Mouse (Mus musculus): Measurements from ENCODE around the gene Sqstm1. TPM values are rescaled to one million over a fixed set of nuclear protein-coding genes. Genes with fewer than 3 reads are reported as not detected.
"Not testable (repeated sequence)": the region's sequence is repeated elsewhere in the genome, so short reads cannot be mapped to it uniquely, and the experiment has no call there.

Sqstm1 gene
- polyA plus RNA-seq, 1 experiment from 2014 or later: 131 TPM

- Histone ChIP-seq H3K4me1 (peaks cover 9% of the 10 kb centered on the region), H3K27ac (replicated peaks) (no peak overlapping the region), H3K4me3 (no peak overlapping the region), H3K27me3 (replicated peaks; ENCODE audit: low read depth, poor library complexity, severe bottlenecking) (no peaks in the 10 kb centered on the region), H3K9me3 (no peaks in the 10 kb centered on the region), H3K36me3 (replicated peaks) (peaks cover 21% of the 10 kb centered on the region)
- no peak for DNase-seq (ENCODE audit: low spot score)
- 81% methylated on average over 6 of the region's 6 CpGs for WGBS
These were observed 33.5 kb downstream of the Sqstm1 start for GRCm38 (mm10) chr11:50177111-50177510.

- H3K4me3 ChIP-seq: no peak overlapping the region
- DNase-seq (ENCODE audit: low spot score): no peak
- H3K4me1 ChIP-seq: peaks cover 9% of the 10 kb centered on the region
- H3K36me3 ChIP-seq (replicated peaks): peaks cover 28% of the 10 kb centered on the region
- 88% methylated on average over 3 of the region's 3 CpGs for WGBS
- H3K9me3 ChIP-seq: no peaks in the 10 kb centered on the region
- H3K27ac ChIP-seq (replicated peaks): no peak overlapping the region
- H3K27me3 ChIP-seq (replicated peaks; ENCODE audit: low read depth, poor library complexity, severe bottlenecking): no peaks in the 10 kb centered on the region
These were observed 34.3 kb downstream of the Sqstm1 start for GRCm38 (mm10) chr11:50176351-50176750.

GRCm38 (mm10) chr11:50174730-50175187 lies 35.9 kb downstream of the Sqstm1 start:
- peak overlapping the region; percentile 89 for H3K27ac ChIP-seq (replicated peaks)
- DNase-seq (ENCODE audit: low spot score): peak; percentile 98
- H3K36me3 ChIP-seq (replicated peaks): peaks cover 40% of the 10 kb centered on the region
- H3K4me1 ChIP-seq: peaks cover 9% of the 10 kb centered on the region
- H3K27me3 ChIP-seq (replicated peaks; ENCODE audit: low read depth, poor library complexity, severe bottlenecking): no peaks in the 10 kb centered on the region
- no peaks in the 10 kb centered on the region for H3K9me3 ChIP-seq
- under 1% methylated on average over 27 of the region's 27 CpGs for WGBS
- H3K4me3 ChIP-seq: peak overlapping the region; percentile 89

GRCm38 (mm10) chr11:50174111-50174729 lies 36.4 kb downstream of the Sqstm1 start, which contains the start of gene Mrnip:
Mrnip (plus strand) TSS chr11:50174444.
- not testable (repeated sequence) for H3K27me3 ChIP-seq (replicated peaks; ENCODE audit: low read depth, poor library complexity, severe bottlenecking); H3K4me1 ChIP-seq; H3K9me3 ChIP-seq; DNase-seq (ENCODE audit: low spot score)
- Histone ChIP-seq H3K27ac (replicated peaks) (peak within 1 kb of the TSS; percentile 89), H3K4me3 (peak within 1 kb of the TSS; percentile 89), H3K36me3 (replicated peaks) (peaks cover 46% of the 10 kb centered on the region)
- WGBS: 5% methylated on average over 19 of the region's 19 CpGs

GRCm38 (mm10) chr11:50168352-50168751 lies 42.3 kb downstream of the Sqstm1 start:
- 90% methylated on average over 5 of the region's 5 CpGs for WGBS
- no peaks in the 10 kb centered on the region for H3K9me3 ChIP-seq
- no peak for DNase-seq (ENCODE audit: low spot score)
- H3K36me3 ChIP-seq (replicated peaks): peaks cover 69% of the 10 kb centered on the region
- H3K4me3 ChIP-seq: no peak overlapping the region
- no peaks in the 10 kb centered on the region for H3K4me1 ChIP-seq
- no peaks in the 10 kb centered on the region for H3K27me3 ChIP-seq (replicated peaks; ENCODE audit: low read depth, poor library complexity, severe bottlenecking)
- no peak overlapping the region for H3K27ac ChIP-seq (replicated peaks)

GRCm38 (mm10) chr11:50162338-50163050 lies 48.1 kb downstream of the Sqstm1 start:
- no peaks in the 10 kb centered on the region for H3K9me3 ChIP-seq
- H3K4me1 ChIP-seq: no peaks in the 10 kb centered on the region; the same call in 1 of the 2 replicates
- peaks cover 82% of the 10 kb centered on the region for H3K36me3 ChIP-seq (replicated peaks)
- WGBS: 95% methylated on average over 3 of the region's 3 CpGs
- no peak overlapping the region for H3K4me3 ChIP-seq
- no peaks in the 10 kb centered on the region for H3K27me3 ChIP-seq (replicated peaks; ENCODE audit: low read depth, poor library complexity, severe bottlenecking)
- no peak overlapping the region for H3K27ac ChIP-seq (replicated peaks)
- no peak for DNase-seq (ENCODE audit: low spot score)

GRCm38 (mm10) chr11:50161578-50162304 lies 48.9 kb downstream of the Sqstm1 start:
- Histone ChIP-seq H3K4me1 (no peaks in the 10 kb centered on the region; the same call in 1 of the 2 replicates), H3K9me3 (no peaks in the 10 kb centered on the region), H3K27me3 (replicated peaks; ENCODE audit: low read depth, poor library complexity, severe bottlenecking) (no peaks in the 10 kb centered on the region), H3K36me3 (replicated peaks) (peaks cover 89% of the 10 kb centered on the region), H3K4me3 (no peak overlapping the region), H3K27ac (replicated peaks) (no peak overlapping the region)
- peak; percentile 78 for DNase-seq (ENCODE audit: low spot score)
- WGBS: 61% methylated on average over 10 of the region's 10 CpGs

GRCm38 (mm10) chr11:50159347-50159746 lies 51.3 kb downstream of the Sqstm1 start:
- Histone ChIP-seq H3K27me3 (replicated peaks; ENCODE audit: low read depth, poor library complexity, severe bottlenecking) (no peaks in the 10 kb centered on the region), H3K27ac (replicated peaks) (no peak overlapping the region), H3K4me3 (no peak overlapping the region), H3K36me3 (replicated peaks) (peaks cover 98% of the 10 kb centered on the region), H3K4me1 (no peaks in the 10 kb centered on the region; the same call in 1 of the 2 replicates), H3K9me3 (no peaks in the 10 kb centered on the region)
- DNase-seq (ENCODE audit: low spot score): no peak
- 86% methylated on average over 4 of the region's 4 CpGs for WGBS

GRCm38 (mm10) chr11:50158346-50158745 lies 52.3 kb downstream of the Sqstm1 start:
- WGBS: 94% methylated on average over 7 of the region's 7 CpGs
- Histone ChIP-seq H3K27ac (replicated peaks) (no peak overlapping the region), H3K9me3 (no peaks in the 10 kb centered on the region), H3K4me1 (peaks cover 9% of the 10 kb centered on the region), H3K36me3 (replicated peaks) (peaks cover 97% of the 10 kb centered on the region), H3K4me3 (no peak overlapping the region), H3K27me3 (replicated peaks; ENCODE audit: low read depth, poor library complexity, severe bottlenecking) (no peaks in the 10 kb centered on the region)
- DNase-seq (ENCODE audit: low spot score): no peak

- Histone ChIP-seq H3K27me3 (replicated peaks; ENCODE audit: low read depth, poor library complexity, severe bottlenecking) (no peaks in the 10 kb centered on the region), H3K4me3 (no peak overlapping the region), H3K36me3 (replicated peaks) (peaks cover 97% of the 10 kb centered on the region), H3K9me3 (no peaks in the 10 kb centered on the region), H3K27ac (replicated peaks) (no peak overlapping the region), H3K4me1 (peaks cover 9% of the 10 kb centered on the region)
- WGBS: 92% methylated on average over 16 of the region's 16 CpGs
- no peak for DNase-seq (ENCODE audit: low spot score)
These were observed 53.8 kb downstream of the Sqstm1 start for GRCm38 (mm10) chr11:50156725-50157258.

GRCm38 (mm10) chr11:50155785-50156184 lies 54.8 kb downstream of the Sqstm1 start:
- Histone ChIP-seq H3K9me3 (no peaks in the 10 kb centered on the region), H3K27me3 (replicated peaks; ENCODE audit: low read depth, poor library complexity, severe bottlenecking) (no peaks in the 10 kb centered on the region), H3K4me1 (peaks cover 9% of the 10 kb centered on the region), H3K36me3 (replicated peaks) (peaks cover 97% of the 10 kb centered on the region), H3K27ac (replicated peaks) (no peak overlapping the region), H3K4me3 (no peak overlapping the region)
- WGBS: 90% methylated on average over 2 of the region's 2 CpGs
- DNase-seq (ENCODE audit: low spot score): no peak

- H3K9me3 ChIP-seq: no peaks in the 10 kb centered on the region; the same call in 1 of the 2 replicates
- H3K27ac ChIP-seq (replicated peaks): no peak overlapping the region
- H3K4me3 ChIP-seq: no peak overlapping the region
- H3K4me1 ChIP-seq: peaks cover 9% of the 10 kb centered on the region
- WGBS: 80% methylated on average over 12 of the region's 12 CpGs
- peaks cover 97% of the 10 kb centered on the region for H3K36me3 ChIP-seq (replicated peaks)
- no peak for DNase-seq (ENCODE audit: low spot score)
- no peaks in the 10 kb centered on the region for H3K27me3 ChIP-seq (replicated peaks; ENCODE audit: low read depth, poor library complexity, severe bottlenecking)
These were observed 55.7 kb downstream of the Sqstm1 start for GRCm38 (mm10) chr11:50154777-50155520.
